Mouse (Mus musculus): ENCODE measurements around the gene Ppp1r9a.
"Not testable (repeated sequence)": the region's sequence is repeated elsewhere in the genome, so short reads cannot be mapped to it uniquely, and the experiment has no call there.

Gene Ppp1r9a

GRCm38 (mm10) chr6:4902674-4903324 lies at the start of gene Ppp1r9a:
TSS of gene Ppp1r9a (plus strand) at chr6:4902917.
- DNase-seq (ENCODE audit: extremely low spot score, low read depth, low spot score) = no peak

GRCm38 (mm10) chr6:4855236-4855635 lies 47.5 kb upstream of the Ppp1r9a start:
- DNase-seq (ENCODE audit: extremely low spot score, low read depth, low spot score) = no peak

- no peak for DNase-seq (ENCODE audit: extremely low spot score, low read depth, low spot score)
These were observed 45.8 kb upstream of the Ppp1r9a start for GRCm38 (mm10) chr6:4856919-4857318.

- DNase-seq (ENCODE audit: extremely low spot score, low read depth, low spot score) = no peak
These were observed 18.4 kb upstream of the Ppp1r9a start for GRCm38 (mm10) chr6:4884316-4884715.

GRCm38 (mm10) chr6:4889544-4889943 lies 13.2 kb upstream of the Ppp1r9a start:
- DNase-seq (ENCODE audit: extremely low spot score, low read depth, low spot score) = no peak

- DNase-seq (ENCODE audit: extremely low spot score, low read depth, low spot score) = no peak
These were observed 10.3 kb upstream of the Ppp1r9a start for GRCm38 (mm10) chr6:4892417-4892816.

- DNase-seq (ENCODE audit: extremely low spot score, low read depth, low spot score) = not testable (repeated sequence)
These were observed 9.4 kb upstream of the Ppp1r9a start for GRCm38 (mm10) chr6:4893312-4893711.

- DNase-seq (ENCODE audit: extremely low spot score, low read depth, low spot score) = no peak
These were observed 2.8 kb upstream of the Ppp1r9a start for GRCm38 (mm10) chr6:4899906-4900305.

GRCm38 (mm10) chr6:4903325-4904054 lies 773 bp downstream of the Ppp1r9a start:
- no peak for DNase-seq (ENCODE audit: extremely low spot score, low read depth, low spot score)

- no peak for DNase-seq (ENCODE audit: extremely low spot score, low read depth, low spot score)
These were observed 1.3 kb downstream of the Ppp1r9a start for GRCm38 (mm10) chr6:4904055-4904450.

GRCm38 (mm10) chr6:4910042-4910634 lies 7.4 kb downstream of the Ppp1r9a start:
- no peak for DNase-seq (ENCODE audit: extremely low spot score, low read depth, low spot score)

- no peak for DNase-seq (ENCODE audit: extremely low spot score, low read depth, low spot score)
These were observed 15.8 kb downstream of the Ppp1r9a start for GRCm38 (mm10) chr6:4918470-4918869.

GRCm38 (mm10) chr6:4923791-4924190 lies 21.1 kb downstream of the Ppp1r9a start:
- DNase-seq (ENCODE audit: extremely low spot score, low read depth, low spot score) = not testable (repeated sequence)

GRCm38 (mm10) chr6:4925966-4926687 lies 23.4 kb downstream of the Ppp1r9a start:
- DNase-seq (ENCODE audit: extremely low spot score, low read depth, low spot score) = no peak

- DNase-seq (ENCODE audit: extremely low spot score, low read depth, low spot score) = no peak
These were observed 27.6 kb downstream of the Ppp1r9a start for GRCm38 (mm10) chr6:4930321-4930720.

- no peak for DNase-seq (ENCODE audit: extremely low spot score, low read depth, low spot score)
These were observed 36.2 kb downstream of the Ppp1r9a start for GRCm38 (mm10) chr6:4938901-4939300.

- DNase-seq (ENCODE audit: extremely low spot score, low read depth, low spot score) = no peak
These were observed 37.4 kb downstream of the Ppp1r9a start for GRCm38 (mm10) chr6:4940086-4940485.

- DNase-seq (ENCODE audit: extremely low spot score, low read depth, low spot score) = no peak
These were observed 37.9 kb downstream of the Ppp1r9a start for GRCm38 (mm10) chr6:4940639-4941038.

- no peak for DNase-seq (ENCODE audit: extremely low spot score, low read depth, low spot score)
These were observed 41.1 kb downstream of the Ppp1r9a start for GRCm38 (mm10) chr6:4943821-4944220.

- DNase-seq (ENCODE audit: extremely low spot score, low read depth, low spot score) = no peak
These were observed 45.3 kb downstream of the Ppp1r9a start for GRCm38 (mm10) chr6:4948056-4948455.

- no peak for DNase-seq (ENCODE audit: extremely low spot score, low read depth, low spot score)
These were observed 47.0 kb downstream of the Ppp1r9a start for GRCm38 (mm10) chr6:4949701-4950100.

Measured in hindlimb bud, embryonic 11.5 days (tissue).